Mouse (Mus musculus): ENCODE data around the gene Gmfb.

- TF ChIP-seq POLR2A (IDR thresholded peaks at IDR 0.05; ENCODE audit: insufficient read depth, low read depth, low read length) (no peak), CTCF (IDR thresholded peaks at IDR 0.05; ENCODE audit: insufficient read depth, low read depth, low read length) (no peak)
Observed at GRCm38 (mm10) chr14:46787454-46787786, 34.6 kb downstream of the Gmfb start.
